Mouse (Mus musculus) T-helper 1 cell (primary cell): ENCODE data around the gene Atp5h.
"Not testable (repeated sequence)": the region's sequence is repeated elsewhere in the genome, so short reads cannot be mapped to it uniquely, and the experiment has no call there.

Experiments
- in situ Hi-C: fragments of 300-600 bp; cut with MboI, MseI; formaldehyde crosslinking; loops from one replicate; pipeline ENCODE4 v1.15.1; 2025; ENCODE audit warnings: high pct_unique_total_duplicates

The Atp5h gene

GRCm38 (mm10) chr11:115400630-115401391, 19.0 kb downstream of the Atp5h start:
- in situ Hi-C loops: no loop called here

- in situ Hi-C loops: no loop called here
These were observed 19.6 kb downstream of the Atp5h start for GRCm38 (mm10) chr11:115400126-115400525.

GRCm38 (mm10) chr11:115398085-115398484, 21.7 kb downstream of the Atp5h start:
- in situ Hi-C loops: no loop called here

- in situ Hi-C loops: loop anchor here (5.0 kb wide), 1 partner anchor 48 kb away; the partner anchor contains the start of gene Trim80
These were observed 25.9 kb downstream of the Atp5h start for GRCm38 (mm10) chr11:115393721-115394325.

GRCm38 (mm10) chr11:115391358-115391757, 28.4 kb downstream of the Atp5h start:
- in situ Hi-C loops: loop anchor here (5.0 kb wide), 1 partner anchor 51 kb away; the partner anchor contains the start of gene Trim80

GRCm38 (mm10) chr11:115386859-115387258, 32.9 kb downstream of the Atp5h start:
- in situ Hi-C loops: not testable (repeated sequence)

GRCm38 (mm10) chr11:115384587-115384986, 35.2 kb downstream of the Atp5h start:
- in situ Hi-C loops: no loop called here

- in situ Hi-C loops: no loop called here
These were observed 35.9 kb downstream of the Atp5h start for GRCm38 (mm10) chr11:115383701-115384474.

GRCm38 (mm10) chr11:115382891-115383290, 36.9 kb downstream of the Atp5h start:
- in situ Hi-C loops: no loop called here

GRCm38 (mm10) chr11:115381743-115382539, 37.8 kb downstream of the Atp5h start, which contains the start of gene Cdr2l:
Gene Cdr2l (plus strand): TSS chr11:115381916.
- in situ Hi-C loops: no loop called here

- in situ Hi-C loops: no loop called here
These were observed 38.5 kb downstream of the Atp5h start for GRCm38 (mm10) chr11:115381276-115381675.

- in situ Hi-C loops: no loop called here
These were observed 41.9 kb downstream of the Atp5h start for GRCm38 (mm10) chr11:115377854-115378253.

GRCm38 (mm10) chr11:115377254-115377653, 42.5 kb downstream of the Atp5h start:
- in situ Hi-C loops: no loop called here

GRCm38 (mm10) chr11:115376722-115377121, 43.0 kb downstream of the Atp5h start:
- in situ Hi-C loops: no loop called here

GRCm38 (mm10) chr11:115374695-115375425, 44.9 kb downstream of the Atp5h start:
- in situ Hi-C loops: no loop called here

- in situ Hi-C loops: no loop called here
These were observed 45.7 kb downstream of the Atp5h start for GRCm38 (mm10) chr11:115373805-115374694.

- in situ Hi-C loops: no loop called here
These were observed 47.0 kb downstream of the Atp5h start for GRCm38 (mm10) chr11:115372737-115373136.

- in situ Hi-C loops: no loop called here
These were observed 47.7 kb downstream of the Atp5h start for GRCm38 (mm10) chr11:115372015-115372414.

GRCm38 (mm10) chr11:115371354-115371753, 48.4 kb downstream of the Atp5h start:
- in situ Hi-C loops: no loop called here

GRCm38 (mm10) chr11:115370368-115370767, 49.4 kb downstream of the Atp5h start:
- in situ Hi-C loops: no loop called here
